Mouse (Mus musculus) layer of hippocampus, adult 9-11 months (tissue): ENCODE data around the gene Rassf2.
A peak's percentile ranks its signal among the peaks of the same experiment; 100 is the strongest.

Experiments
- DNase-seq: peaks from one replicate; pipeline ENCODE4 v3.0.0; 2022

The Rassf2 gene

DNA sequence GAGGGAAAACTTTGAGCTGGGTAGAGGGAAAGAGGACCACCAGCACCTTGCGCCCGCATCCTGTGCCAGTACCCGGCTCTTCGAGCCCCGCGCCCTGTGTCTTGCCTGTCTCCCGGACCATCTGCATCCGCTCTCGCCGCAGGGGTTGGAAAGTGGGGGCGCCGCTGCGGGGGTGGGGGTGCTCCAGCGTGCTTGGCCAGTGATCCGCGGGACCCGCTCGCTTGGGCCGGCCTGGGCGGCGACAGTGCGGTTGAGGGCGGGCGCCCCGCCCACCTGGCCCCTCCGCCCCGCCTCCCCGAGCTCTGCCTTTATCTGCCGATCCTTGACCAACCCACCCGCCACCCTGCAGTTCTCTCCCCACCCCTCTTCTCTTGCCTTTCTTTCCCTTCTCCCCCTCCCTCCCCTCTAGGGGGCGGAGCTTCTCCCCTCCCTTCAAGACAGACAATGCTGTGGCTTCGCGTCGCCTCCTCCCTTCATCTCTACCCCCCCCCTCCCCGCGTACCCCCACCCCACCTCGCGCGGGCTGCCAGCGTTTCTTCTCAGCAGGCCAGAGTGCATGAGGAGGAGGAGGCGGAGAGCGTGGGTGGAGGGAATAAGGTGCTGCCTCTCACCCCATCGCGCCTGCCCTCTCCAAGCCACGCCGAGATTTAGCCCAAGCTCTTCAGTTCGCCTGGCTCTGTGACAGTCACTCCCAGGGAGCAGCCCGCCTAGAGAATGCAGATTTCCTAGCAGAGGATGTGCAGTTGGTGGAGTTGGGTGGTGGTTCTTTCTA, at the start of gene Rassf2:
Rassf2 (minus strand) TSS at position 613 of the 772 bp plus-strand sequence.
- peak; percentile 95 for DNase-seq

DNA sequence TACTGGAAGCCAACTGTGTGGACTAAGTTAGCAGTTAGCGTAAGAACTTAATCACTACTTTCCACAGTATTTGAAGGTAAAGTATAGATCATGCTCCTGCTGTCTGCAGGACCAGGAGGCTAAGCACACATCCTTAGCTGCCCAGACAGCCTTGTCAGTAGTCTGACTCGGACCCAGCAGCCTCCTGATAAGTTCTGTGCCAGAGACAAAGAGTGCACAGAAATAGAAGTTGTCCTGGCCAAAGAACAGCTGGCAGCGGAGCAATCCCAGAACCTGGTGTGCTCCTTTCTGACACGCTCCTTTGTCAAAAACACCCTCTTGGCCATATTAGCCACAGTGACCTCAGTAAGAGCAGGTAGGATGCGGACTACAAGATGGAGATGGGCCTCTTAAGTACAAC, 49.1 kb upstream of the Rassf2 start:
- no peak for DNase-seq

DNA sequence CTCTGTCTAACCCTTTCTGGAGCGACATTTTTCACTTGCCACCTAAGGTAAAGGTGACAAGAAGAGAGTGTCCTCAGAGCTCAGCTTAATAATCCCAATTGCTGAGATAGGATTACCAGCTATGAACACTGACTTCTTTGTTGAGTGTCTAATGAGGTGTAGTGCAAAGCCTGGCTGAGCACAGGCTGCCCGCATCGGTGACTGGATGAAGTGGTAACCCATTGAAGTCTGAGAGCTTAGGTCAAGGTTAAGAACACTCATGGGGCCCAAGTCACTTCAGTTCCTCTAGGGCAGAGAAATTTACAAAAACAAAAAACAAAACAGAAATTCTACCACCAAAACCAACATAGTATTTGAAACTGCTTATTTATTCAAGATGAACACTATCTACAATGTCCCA, 43.0 kb upstream of the Rassf2 start:
- no peak for DNase-seq

DNA sequence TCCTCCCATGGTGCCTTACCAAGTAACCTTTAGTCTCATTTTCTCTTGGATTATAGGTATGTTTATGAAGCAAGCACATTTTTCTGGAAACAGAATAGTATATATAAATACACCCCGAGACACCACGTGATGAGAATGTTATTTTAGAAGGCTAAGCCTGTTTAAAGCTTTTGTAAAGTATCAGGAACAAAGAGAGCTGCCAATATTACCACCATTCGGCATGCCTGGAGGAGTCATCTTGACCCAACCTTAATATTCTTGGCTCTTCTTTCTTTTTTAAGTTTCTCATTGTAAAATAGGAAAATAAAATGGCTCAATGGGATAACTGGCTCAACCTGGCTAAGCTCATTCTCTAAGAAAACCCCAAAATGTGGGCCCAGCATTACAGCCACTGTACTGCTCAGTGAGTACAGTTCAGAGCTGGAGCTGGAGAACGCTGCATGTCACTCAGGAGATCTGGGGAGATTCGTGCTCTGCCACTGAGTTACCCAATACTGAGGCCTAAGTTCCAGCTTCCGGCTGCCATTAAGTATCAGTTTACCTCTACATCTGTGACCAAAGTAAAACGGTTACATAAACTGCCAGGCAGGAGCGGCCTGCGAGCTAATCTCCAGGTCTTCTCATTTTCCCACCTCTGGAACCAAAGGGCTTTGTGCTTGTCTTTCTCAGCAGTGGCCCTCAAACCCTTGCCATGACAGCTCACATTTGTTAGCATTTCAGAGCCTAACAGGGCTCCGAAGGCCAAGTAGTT, 40.1 kb upstream of the Rassf2 start:
- DNase-seq = no peak

DNA sequence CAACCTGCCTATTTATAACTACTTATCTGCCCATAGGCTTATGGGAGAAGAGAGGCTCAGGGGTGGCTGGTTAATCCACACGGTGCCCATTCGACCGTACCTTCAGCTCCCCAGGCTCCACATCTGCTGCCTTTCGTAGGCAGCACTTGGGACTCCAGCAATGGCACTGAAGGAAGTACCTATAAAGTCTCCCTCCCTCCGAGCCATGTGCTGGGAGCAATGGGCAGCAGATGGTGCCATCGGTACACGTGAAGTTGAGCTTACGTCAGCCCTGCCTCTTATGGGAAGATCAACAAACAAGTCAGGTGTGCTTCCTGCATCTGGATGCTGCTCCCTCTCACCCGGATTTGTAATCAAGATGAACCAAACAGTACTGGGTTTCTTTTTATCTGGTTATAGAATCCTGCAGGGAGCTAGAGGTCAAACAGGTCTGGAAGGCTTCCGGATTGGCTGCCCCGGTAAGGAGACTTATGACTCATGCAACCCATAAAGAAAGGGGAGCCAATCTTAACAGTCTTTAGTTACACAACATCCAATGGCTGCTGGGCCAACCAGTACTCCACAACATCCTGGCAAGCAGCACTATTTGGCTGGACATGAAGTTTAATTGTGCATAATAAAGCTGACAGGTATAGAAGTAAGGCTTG, 34.2 kb upstream of the Rassf2 start:
- no peak for DNase-seq

DNA sequence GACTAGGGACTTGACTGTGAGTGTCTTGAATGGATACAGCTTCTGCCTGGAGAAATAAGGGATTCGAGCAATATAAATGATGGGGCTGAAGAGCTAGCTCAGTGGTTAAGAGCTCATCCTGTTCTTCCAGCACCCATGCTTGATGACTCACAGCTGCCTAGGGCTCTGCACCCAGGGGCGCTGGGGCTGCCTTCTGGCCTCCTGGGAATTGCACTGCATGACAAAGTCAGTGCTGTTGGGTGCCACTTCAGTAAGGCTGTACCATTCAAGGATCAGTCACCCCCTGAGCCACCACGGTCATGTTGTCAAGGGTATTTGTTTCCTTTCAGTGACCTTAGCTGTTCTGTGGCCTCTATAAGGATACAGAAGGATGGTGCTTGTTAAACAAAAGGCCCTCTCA, 33.7 kb upstream of the Rassf2 start:
- DNase-seq = no peak

DNA sequence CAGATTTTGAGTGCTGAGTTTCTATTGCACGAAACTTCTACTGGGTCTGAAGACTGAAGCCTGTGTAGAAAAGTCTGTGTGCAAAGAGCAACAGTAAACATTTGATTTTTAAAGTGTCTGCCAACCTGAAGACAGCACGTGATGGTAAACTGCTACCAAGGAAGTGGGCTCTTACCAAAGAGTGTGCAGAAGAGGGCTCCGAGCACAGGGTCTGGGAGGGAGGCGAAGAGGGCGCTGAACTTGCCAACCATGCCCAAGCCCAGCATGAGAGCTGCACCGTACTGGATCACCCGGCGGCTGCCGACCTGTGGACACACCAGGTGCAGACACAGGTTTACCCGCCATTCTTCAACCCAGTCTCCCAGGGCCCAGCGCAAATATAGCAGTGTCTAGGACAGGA, 31.8 kb upstream of the Rassf2 start:
- DNase-seq = no peak

DNA sequence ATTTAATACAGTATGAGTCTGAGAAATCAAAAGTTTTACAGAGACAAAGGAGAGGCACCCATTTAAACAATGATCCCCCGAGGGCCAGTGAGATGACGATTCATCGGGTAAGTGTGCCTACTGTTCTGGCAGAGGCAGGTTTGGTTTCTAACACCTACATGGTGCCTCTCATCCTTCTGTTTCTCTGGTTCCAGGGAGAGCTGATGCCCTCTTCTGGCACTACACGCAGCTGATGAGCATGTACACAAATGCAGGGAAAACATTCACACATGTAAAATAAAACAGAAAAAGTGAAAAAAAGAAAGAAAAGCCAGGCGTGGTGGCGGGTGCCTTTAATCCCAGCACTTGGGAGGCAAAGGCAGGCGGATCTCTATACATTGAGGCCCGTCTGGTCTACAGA, 29.9 kb upstream of the Rassf2 start:
- DNase-seq = no peak

DNA sequence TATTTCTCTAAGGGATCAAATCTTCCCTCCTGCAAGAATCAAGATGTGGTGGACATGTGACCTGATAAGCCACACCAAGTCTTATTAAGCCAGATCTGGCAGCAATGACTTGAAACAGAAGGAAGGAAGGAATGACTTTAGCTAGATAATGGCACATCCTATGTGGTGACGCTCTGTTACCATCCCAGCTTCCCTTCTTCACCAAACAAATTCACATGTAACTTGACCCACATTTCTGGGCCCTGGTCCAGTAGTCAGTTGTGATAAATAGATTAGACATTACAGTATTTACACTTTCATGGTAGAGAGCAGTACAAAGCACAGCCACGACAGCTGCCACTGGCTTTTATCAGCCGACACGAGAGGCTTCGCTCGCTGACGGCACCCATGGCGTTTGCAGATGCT, 25.3 kb upstream of the Rassf2 start:
- DNase-seq = no peak

DNA sequence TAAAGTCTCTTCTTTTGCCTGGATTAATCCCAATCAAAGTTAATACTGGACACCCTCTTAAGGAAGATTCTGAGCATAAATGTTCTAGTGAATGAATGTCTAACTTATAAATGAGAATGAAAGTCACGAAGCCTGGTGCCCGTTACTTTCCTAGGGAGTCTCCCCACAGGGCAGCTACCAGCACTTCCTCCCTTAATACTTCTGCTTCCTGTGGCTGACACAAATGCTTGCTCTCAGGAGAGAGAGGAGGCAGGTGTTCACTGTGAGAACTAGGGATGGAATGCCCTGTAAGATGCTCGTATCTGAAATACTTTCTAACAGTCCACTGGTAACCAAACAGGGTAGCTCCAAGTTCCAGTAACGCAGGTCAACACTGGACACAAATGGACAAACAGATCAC, 23.8 kb upstream of the Rassf2 start:
- DNase-seq = no peak

DNA sequence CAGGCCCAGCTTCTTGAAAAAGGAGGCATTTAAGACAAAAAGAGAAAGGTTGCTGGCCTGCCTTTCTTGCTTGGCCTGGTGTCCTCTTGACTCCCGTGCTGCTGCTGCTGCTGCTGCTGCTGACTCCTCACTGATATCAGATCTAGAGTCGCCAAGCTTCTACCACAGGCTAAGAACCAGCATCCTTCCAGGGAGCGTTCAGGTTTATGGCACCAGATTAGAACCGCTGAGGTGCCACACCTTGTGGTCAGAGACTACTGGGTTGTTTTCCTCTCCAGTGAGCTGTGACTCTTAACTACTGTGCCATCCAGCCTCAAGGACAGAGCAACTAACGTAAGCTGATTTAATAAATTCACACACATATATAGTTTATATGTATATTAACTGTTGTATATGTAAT, 21.7 kb upstream of the Rassf2 start:
- DNase-seq = no peak

DNA sequence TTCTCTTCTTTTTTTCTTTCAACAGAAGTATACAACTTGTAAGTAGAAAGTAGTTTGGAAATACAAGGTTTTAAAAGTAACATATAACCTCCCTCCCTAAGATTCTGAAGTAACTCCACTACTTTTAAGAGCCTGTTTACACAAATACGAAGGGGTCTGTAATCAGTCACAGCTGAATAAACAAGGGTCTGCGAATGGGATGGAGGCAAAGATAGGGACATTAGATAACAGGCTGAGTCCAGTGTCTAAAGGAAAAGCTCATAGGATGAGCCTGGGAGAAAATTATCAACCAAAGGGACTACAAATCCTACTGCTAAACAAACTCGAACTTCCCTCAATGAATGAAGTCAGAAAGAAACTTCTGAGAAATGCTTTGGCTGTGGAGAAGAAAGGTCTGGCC, 19.9 kb upstream of the Rassf2 start:
- DNase-seq = no peak

DNA sequence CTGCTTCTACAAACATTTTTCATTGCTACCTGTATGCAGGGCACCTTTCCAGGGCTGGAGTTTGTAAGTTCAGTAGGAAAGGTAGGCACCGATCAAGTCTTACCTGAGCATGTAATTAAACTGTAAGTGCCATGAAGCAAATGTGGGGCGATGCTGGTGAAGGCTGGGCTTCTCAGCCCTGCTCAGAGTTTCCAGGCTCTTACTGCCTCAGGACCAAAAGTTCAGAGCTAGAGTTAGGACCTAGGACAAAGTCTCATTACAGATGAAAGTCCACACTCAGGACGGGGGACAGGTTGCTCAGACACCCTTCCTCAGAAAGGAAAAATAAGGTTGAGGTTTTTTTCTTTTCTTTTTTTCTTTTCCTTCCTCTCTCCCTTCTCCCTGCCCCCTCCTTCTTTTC, 19.4 kb upstream of the Rassf2 start:
- DNase-seq = no peak

DNA sequence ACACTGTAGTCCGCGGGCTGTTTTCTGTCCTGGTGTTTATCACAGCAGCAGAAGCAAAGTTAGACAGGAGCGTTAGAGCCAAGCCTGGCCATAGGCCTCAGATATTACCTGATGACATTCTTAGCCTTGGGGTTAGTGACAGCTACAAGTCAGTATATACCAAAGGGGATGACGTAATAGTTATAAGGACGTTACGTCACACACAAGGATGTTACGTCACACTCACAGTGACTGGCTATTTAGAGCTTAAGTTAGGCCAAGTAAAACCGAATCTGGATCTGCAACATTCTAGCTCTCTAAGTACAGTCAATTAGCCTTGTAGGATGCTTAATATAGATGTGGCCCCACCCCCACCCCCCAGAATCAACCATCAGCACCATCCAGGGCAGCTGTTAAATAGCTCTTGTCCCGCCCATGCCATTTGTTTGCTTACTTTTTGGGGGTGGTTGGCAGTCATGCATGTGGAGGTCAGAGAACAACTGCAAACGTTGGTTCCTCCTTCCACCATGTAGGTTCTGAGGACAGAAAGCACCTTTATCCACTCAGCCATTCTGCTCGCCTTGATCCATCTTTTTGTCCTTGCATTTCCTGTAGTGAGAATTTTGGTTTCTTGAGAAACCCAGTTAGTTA, 18.2 kb upstream of the Rassf2 start:
- no peak for DNase-seq

DNA sequence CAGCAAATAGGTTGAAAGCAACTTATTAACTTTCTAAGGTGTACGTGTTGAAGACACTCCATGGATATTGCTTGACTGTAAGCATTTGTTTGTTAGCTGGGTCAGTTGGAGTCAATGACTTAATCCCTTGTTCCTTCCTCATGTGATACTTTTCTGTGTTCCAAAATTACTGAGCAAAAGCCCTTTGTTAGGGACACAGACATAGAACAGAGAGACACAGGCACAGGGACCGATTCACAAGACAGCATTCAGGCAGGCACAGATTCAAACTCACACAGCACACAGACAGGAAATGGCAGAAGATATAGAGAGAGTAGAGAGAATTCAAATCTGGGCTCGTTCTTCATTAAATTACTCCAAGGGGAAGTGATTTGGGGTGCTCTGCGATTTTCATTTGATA, 17.3 kb upstream of the Rassf2 start:
- DNase-seq = peak; percentile 63

DNA sequence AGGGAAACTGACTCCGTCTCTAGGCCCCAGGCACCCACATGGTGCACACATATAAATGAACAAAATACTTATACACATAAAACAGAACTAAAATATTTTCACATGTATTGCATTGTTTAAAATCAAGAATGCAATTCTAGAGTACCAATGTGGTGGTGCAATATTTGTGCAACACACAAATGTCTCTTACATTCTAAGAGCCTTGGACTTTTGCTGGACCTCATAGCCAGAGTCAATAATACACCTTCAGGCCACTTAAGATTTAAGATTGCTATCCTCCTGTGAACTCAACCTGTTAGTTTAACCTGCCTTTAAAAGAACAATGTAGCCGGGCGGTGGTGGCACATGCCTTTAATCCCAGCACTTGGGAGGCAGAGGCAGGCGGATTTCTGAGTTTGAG, 16.6 kb upstream of the Rassf2 start:
- no peak for DNase-seq

DNA sequence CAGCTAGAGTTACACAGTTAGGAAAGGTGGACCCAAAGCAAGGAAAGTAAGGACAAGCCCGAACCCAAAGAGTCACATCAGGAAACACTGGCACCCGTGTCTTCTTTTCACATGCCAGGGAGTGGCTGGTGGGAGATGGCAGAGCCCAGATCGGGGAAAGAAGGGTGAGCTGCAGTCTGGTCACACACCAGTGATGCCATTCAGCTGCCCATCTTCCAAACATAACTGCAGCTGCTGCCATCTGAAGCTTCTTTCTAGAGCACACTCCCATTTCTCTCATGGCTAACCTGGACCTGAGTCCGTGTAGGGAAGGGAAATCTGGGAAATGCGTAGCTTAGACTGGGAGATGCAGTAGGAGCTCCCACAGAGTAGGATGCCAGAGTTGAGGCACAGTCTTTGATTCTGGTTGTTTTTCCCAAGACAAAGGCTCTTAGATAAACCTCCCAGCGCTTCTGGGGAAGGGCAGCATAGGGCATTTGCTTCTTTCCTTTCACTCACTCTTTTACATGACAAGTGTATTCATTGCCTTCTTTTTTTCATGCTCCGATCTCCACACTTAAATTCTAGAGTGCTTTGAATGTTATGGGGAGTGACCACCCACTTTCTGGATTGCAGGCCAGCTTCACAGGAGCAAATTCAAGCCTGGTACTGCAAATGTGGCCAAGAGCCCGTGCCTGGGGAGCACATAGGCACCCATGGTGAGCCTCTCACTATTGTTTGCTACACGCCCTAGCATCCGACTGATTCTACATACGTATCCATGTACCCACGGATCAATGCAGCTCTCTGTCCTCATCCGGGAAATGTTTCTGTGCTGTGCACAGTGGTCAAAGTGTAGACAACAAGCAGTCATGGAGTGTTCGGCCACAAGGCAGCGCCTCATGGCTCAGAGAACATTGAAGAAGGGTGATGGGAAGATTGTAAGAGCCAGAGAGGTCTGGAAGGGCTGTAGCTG, 14.5 kb upstream of the Rassf2 start:
- peak; percentile 63 for DNase-seq

DNA sequence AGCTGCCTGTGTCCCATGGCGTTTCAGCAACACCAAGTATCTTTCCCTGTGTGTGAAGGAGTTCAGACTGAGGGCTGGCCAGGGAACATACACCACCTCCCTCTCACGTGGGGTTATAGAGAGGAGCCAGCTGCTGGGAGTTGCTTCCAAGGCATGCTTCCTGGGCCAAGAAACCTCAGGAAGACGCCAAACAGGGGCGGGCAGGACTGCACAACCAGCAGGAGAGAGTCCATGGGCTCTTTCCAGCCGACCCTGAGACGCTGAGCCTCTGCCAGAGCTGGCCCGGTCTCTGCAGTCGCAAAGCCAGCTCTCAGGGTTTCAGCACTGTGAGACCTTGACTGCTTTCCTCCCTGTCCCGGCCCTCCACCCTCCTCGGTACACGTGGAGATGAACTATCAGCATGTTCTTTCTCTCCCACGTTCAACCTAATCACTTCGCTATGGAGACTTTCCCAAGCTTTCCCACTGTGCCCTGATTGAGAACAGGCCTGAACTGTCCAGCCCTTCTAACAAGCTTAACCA, 13.1 kb upstream of the Rassf2 start:
- DNase-seq = peak; percentile 65

DNA sequence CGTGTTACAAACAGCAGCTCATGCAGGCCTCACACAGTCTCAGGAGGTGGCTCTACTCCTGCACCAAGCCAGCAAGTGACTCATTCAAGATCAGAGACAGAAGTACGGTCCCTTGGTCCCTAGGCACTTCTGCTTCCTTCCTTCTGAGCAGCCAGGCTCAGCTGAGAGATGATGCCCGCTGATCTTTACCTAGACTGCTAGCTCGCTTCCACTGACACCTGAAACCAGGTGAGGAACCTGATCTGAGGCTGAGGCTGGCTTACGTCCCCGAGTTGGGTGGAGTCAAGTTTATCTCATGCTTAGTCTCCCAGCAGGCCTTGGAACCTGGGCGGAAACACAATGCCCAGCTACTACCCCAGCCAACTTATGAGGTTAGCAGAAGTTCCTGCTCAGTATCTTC, 9.8 kb upstream of the Rassf2 start:
- DNase-seq = no peak

DNA sequence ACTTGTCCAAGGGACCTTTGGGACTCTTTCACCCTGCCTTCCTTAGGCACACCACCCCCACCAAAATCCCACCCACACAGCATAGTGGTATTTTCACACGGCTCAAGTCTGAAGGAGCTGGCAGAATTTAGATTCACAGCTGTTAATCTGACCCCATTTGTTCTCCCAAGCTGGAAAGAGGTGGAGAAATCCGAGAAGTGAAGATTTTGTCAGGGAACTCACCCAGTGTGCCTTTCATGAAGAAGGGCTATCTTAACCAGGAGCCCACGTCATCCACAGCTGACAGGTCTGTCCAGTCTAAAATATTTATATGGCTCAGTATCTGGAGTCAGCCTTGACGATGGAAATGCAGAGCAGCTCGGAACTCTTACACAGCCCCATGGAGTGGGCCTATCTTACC, 6.3 kb upstream of the Rassf2 start:
- no peak for DNase-seq

DNA sequence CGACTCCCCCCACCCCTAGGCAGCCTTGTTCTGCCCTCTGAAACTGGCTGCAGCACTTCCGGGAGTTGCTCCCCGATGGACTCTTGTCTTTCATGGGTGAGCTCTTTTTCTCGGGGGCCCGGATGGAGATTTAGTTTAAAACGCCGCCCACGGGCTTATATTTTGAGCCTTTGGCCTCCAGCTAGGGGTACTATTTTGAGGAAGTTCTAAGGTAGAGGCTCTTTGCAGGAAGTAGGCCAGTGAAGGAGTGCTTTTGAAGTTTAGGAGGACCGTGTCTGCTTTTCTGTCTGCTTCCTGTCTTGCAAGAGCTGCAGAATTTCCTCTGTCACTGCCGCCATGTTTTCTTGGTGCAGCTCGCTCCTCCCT, 5.4 kb upstream of the Rassf2 start:
- no peak for DNase-seq
